Mouse (Mus musculus): Measurements from ENCODE around the gene Meis2. TPM values are rescaled to one million over a fixed set of nuclear protein-coding genes. Genes with fewer than 3 reads are reported as not detected.

The Meis2 gene
- total and polyA plus RNA-seq, 2 experiments from 2014 or later: 105 to 132 TPM

DNA sequence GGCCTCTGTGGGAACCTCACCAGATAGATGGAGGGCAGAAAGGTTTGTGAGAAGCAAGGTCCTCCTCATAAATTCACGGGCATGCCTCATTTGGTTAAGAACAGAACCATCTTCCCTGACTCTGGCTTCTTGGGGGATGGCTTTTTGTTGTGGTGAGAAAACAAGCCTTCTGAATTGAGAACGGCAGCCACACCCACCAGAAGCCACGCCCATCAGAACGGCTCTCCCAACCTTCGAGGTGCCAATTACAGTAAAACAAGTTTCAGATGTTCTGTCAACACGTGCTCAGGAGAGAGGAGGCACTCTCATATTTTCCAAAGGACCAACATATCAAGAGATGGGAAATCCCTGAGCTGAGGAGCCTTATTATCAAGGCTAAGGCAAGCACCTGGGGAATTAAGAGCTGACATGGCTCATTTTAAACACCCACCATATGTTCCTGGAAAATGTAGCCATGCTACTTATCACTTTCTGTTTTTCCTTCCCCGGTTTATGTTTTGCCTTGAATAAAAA lies 117.9 kb downstream of the Meis2 start:
- H3K4me2 ChIP-seq (ENCODE audit: low read depth, low read length): no peak overlapping the region
- no peaks in the 10 kb centered on the region for H3K4me1 ChIP-seq (ENCODE audit: insufficient read depth, low read length)
- H3K4me3 ChIP-seq (ENCODE audit: low read length): no peak overlapping the region
- no peaks in the 10 kb centered on the region for H3K9me3 ChIP-seq (ENCODE audit: low read length)
- H3K36me3 ChIP-seq (ENCODE audit: insufficient read depth, low read length): no peaks in the 10 kb centered on the region
- TF ChIP-seq CTCF (IDR thresholded peaks at IDR 0.05; ENCODE audit: low read depth): no peak
- H3K9ac ChIP-seq (replicated peaks; ENCODE audit: low read length): no peak overlapping the region
- WGBS: 48% methylated on average over 7 of the region's 7 CpGs
- H3K27me3 ChIP-seq (ENCODE audit: insufficient read depth, low read length): no peaks in the 10 kb centered on the region
- ATAC-seq: no peak; the same call in 1 of the 2 replicates
- no peak for DNase-seq (ENCODE audit: low spot score)
- no peak overlapping the region for H3K27ac ChIP-seq

DNA sequence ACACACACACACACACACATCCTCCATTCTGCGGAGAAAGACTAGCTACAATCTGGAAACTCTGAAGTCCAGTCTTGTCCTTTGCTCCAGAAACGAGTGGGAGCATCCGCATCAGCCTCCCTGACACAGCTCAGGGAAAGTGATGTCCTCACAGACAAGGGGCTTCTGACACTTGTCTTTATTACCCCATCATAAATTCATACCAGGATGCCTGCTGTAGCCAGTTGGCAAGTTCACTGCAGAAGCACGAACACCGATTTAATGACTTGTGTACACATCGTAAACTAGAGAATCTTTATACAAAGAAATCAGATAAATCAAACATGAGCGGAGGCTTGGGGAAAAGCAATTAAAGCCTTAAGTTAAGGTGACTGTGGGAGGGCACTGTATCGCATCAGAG lies 122.6 kb downstream of the Meis2 start:
- Histone ChIP-seq H3K36me3 (ENCODE audit: insufficient read depth, low read length) (no peaks in the 10 kb centered on the region), H3K27me3 (ENCODE audit: insufficient read depth, low read length) (no peaks in the 10 kb centered on the region), H3K4me3 (ENCODE audit: low read length) (no peak overlapping the region), H3K9me3 (ENCODE audit: low read length) (no peaks in the 10 kb centered on the region), H3K4me2 (ENCODE audit: low read depth, low read length) (no peak overlapping the region), H3K27ac (no peak overlapping the region), H3K9ac (replicated peaks; ENCODE audit: low read length) (no peak overlapping the region), H3K4me1 (ENCODE audit: insufficient read depth, low read length) (no peaks in the 10 kb centered on the region; the same call in 1 of the 2 replicates)
- WGBS: 70% methylated on average over 8 of the region's 8 CpGs
- DNase-seq (ENCODE audit: low spot score): no peak
- no peak for ATAC-seq
- TF ChIP-seq CTCF (IDR thresholded peaks at IDR 0.05; ENCODE audit: low read depth): no peak

- DNase-seq (ENCODE audit: low spot score) (no peak), ATAC-seq (no peak)
- Histone ChIP-seq H3K27ac (no peak overlapping the region), H3K36me3 (ENCODE audit: insufficient read depth, low read length) (no peaks in the 10 kb centered on the region), H3K9me3 (ENCODE audit: low read length) (no peaks in the 10 kb centered on the region), H3K27me3 (ENCODE audit: insufficient read depth, low read length) (no peaks in the 10 kb centered on the region), H3K4me3 (ENCODE audit: low read length) (no peak overlapping the region), H3K4me2 (ENCODE audit: low read depth, low read length) (no peak overlapping the region), H3K4me1 (ENCODE audit: insufficient read depth, low read length) (no peaks in the 10 kb centered on the region; the same call in 1 of the 2 replicates), H3K9ac (replicated peaks; ENCODE audit: low read length) (no peak overlapping the region)
- TF ChIP-seq CTCF (IDR thresholded peaks at IDR 0.05; ENCODE audit: low read depth): no peak
- WGBS: 71% methylated on average over 5 of the region's 5 CpGs
Measured at GRCm38 (mm10) chr2:115939849-115940248, 125.8 kb downstream of the Meis2 start.

GRCm38 (mm10) chr2:115938926-115939563 lies 126.6 kb downstream of the Meis2 start:
- H3K4me3 ChIP-seq (ENCODE audit: low read length): no peak overlapping the region
- DNase-seq (ENCODE audit: low spot score): peak; percentile 81
- no peak overlapping the region for H3K4me2 ChIP-seq (ENCODE audit: low read depth, low read length)
- H3K27ac ChIP-seq: no peak overlapping the region
- WGBS: 42% methylated on average over 8 of the region's 8 CpGs
- no peaks in the 10 kb centered on the region for H3K27me3 ChIP-seq (ENCODE audit: insufficient read depth, low read length)
- H3K9me3 ChIP-seq (ENCODE audit: low read length): no peaks in the 10 kb centered on the region
- TF ChIP-seq CTCF (IDR thresholded peaks at IDR 0.05; ENCODE audit: low read depth): no peak
- no peaks in the 10 kb centered on the region for H3K36me3 ChIP-seq (ENCODE audit: insufficient read depth, low read length)
- no peak overlapping the region for H3K9ac ChIP-seq (replicated peaks; ENCODE audit: low read length)
- ATAC-seq: peak; percentile 85
- H3K4me1 ChIP-seq (ENCODE audit: insufficient read depth, low read length): no peaks in the 10 kb centered on the region; the same call in 1 of the 2 replicates

GRCm38 (mm10) chr2:115938296-115938695 lies 127.3 kb downstream of the Meis2 start:
- no peaks in the 10 kb centered on the region; the same call in 1 of the 2 replicates for H3K4me1 ChIP-seq (ENCODE audit: insufficient read depth, low read length)
- H3K9me3 ChIP-seq (ENCODE audit: low read length): no peaks in the 10 kb centered on the region
- H3K4me2 ChIP-seq (ENCODE audit: low read depth, low read length): no peak overlapping the region
- H3K9ac ChIP-seq (replicated peaks; ENCODE audit: low read length): no peak overlapping the region
- TF ChIP-seq CTCF (IDR thresholded peaks at IDR 0.05; ENCODE audit: low read depth): no peak
- H3K36me3 ChIP-seq (ENCODE audit: insufficient read depth, low read length): no peaks in the 10 kb centered on the region
- ATAC-seq: 0 out of 2 replicates have a peak, but pooled peaks have one; percentile 24
- WGBS: 34% methylated on average over 3 of the region's 3 CpGs
- no peak overlapping the region for H3K4me3 ChIP-seq (ENCODE audit: low read length)
- H3K27me3 ChIP-seq (ENCODE audit: insufficient read depth, low read length): no peaks in the 10 kb centered on the region
- peak; percentile 73 for DNase-seq (ENCODE audit: low spot score)
- no peak overlapping the region for H3K27ac ChIP-seq

DNA sequence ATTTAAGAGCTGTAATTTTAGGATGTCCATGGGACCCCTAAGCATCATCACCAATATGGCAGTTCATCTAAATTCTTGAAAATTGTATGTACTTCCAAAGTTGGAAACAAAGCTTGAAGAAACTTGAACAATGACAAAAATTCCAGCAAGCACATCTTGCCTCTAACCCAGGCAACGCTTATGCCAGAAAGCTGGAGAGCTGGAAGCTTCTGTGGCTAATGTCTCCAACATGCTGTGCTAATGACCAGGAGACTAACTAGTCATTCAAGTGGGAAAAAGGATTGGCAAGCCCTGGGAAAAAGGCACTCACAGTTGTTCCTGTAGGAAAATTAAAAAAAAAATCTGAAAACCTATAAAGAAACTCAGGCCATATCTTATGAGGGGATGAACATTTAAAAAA lies 127.7 kb downstream of the Meis2 start:
- peak; percentile 52 for DNase-seq (ENCODE audit: low spot score)
- WGBS: 30% methylated on average over 1 of the region's 1 CpGs
- no peak for TF ChIP-seq CTCF (IDR thresholded peaks at IDR 0.05; ENCODE audit: low read depth)

DNA sequence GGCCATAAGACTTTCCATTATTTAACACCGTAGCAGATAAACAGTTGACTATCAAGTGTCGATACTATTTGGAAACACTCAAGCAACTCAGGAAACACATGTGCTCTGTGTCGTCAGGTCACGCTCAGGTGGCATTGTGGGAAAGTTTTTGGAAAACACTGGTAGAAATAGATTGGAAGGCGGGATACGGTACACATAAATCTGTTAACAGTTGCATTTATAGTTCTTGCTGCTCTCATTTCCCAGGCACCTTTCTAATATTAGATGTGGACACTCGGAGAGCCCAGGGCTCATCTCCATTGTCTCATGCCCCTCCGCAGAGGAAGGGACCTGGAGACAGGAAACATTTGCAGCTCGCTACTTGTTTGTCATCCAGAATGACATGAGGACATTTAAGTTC lies 128.9 kb downstream of the Meis2 start:
- no peak for TF ChIP-seq CTCF (IDR thresholded peaks at IDR 0.05; ENCODE audit: low read depth)
- 90% methylated on average over 9 of the region's 9 CpGs for whole genome bisulfite sequencing

More for the DNA sequence above, 127.7 kb downstream of the Meis2 start:
- H3K4me2 ChIP-seq (ENCODE audit: low read depth, low read length): no peak overlapping the region
- H3K36me3 ChIP-seq (ENCODE audit: insufficient read depth, low read length): no peaks in the 10 kb centered on the region
- ATAC-seq: no peak
- H3K27me3 ChIP-seq (ENCODE audit: insufficient read depth, low read length): no peaks in the 10 kb centered on the region
- H3K9ac ChIP-seq (replicated peaks; ENCODE audit: low read length): no peak overlapping the region
- H3K4me3 ChIP-seq (ENCODE audit: low read length): no peak overlapping the region
- no peaks in the 10 kb centered on the region; the same call in 1 of the 2 replicates for H3K4me1 ChIP-seq (ENCODE audit: insufficient read depth, low read length)
- no peak overlapping the region for H3K27ac ChIP-seq
- no peaks in the 10 kb centered on the region for H3K9me3 ChIP-seq (ENCODE audit: low read length)

More for the DNA sequence above, 128.9 kb downstream of the Meis2 start:
- Histone ChIP-seq H3K36me3 (ENCODE audit: insufficient read depth, low read length) (no peaks in the 10 kb centered on the region), H3K27ac (no peak overlapping the region), H3K9me3 (ENCODE audit: low read length) (no peaks in the 10 kb centered on the region), H3K4me1 (ENCODE audit: insufficient read depth, low read length) (no peaks in the 10 kb centered on the region; the same call in 1 of the 2 replicates), H3K9ac (replicated peaks; ENCODE audit: low read length) (no peak overlapping the region), H3K4me3 (ENCODE audit: low read length) (no peak overlapping the region), H3K4me2 (ENCODE audit: low read depth, low read length) (no peak overlapping the region), H3K27me3 (ENCODE audit: insufficient read depth, low read length) (no peaks in the 10 kb centered on the region)
- DNase-seq (ENCODE audit: low spot score) (no peak), ATAC-seq (no peak)
